Mouse (Mus musculus) CH12.LX (cell line): ENCODE data around the gene Ahnak.

Experiments used
- CHD2 ChIP-seq: IDR thresholded peaks from 2 replicates; pipeline ENCODE4 v1.6.1; 2011; ENCODE audit warnings: low read length, improper control_type of control experiment
- EP300 ChIP-seq: IDR thresholded peaks from 2 replicates; pipeline ENCODE4 v1.6.1; 2011; ENCODE audit warnings: low read length, improper control_type of control experiment
- JUND ChIP-seq: conservative IDR thresholded peaks from 2 replicates; pipeline ENCODE4 v1.6.1; 2011; ENCODE audit warnings: low read depth, low read length, improper control_type of control experiment
- MYC ChIP-seq: IDR thresholded peaks from 2 replicates; pipeline ENCODE4 v1.6.1; 2011; ENCODE audit warnings: low read depth, mild to moderate bottlenecking, improper control_type of control experiment, low read length
- PAX5 ChIP-seq: IDR thresholded peaks from 2 replicates; pipeline ENCODE4 v1.6.1; 2012; ENCODE audit warnings: low read length, inconsistent platforms, mixed read lengths
- POLR2A ChIP-seq: IDR thresholded peaks from 2 replicates; pipeline ENCODE4 v1.6.1; 2011; ENCODE audit warnings: low read depth, mild to moderate bottlenecking, improper control_type of control experiment, low read length
- TBP ChIP-seq: conservative IDR thresholded peaks from 2 replicates; pipeline ENCODE4 v1.6.1; 2011; ENCODE audit warnings: low read depth, low read length, improper control_type of control experiment
- USF1 ChIP-seq: IDR thresholded peaks from 2 replicates; pipeline ENCODE4 v1.6.1; 2014; ENCODE audit warnings: low read depth, mild to moderate bottlenecking, inconsistent platforms, low read length, improper control_type of control experiment
- ZC3H11A ChIP-seq: IDR thresholded peaks from 2 replicates; pipeline ENCODE4 v1.6.1; 2012; ENCODE audit warnings: low read depth, mild to moderate bottlenecking, inconsistent platforms, low read length, improper control_type of control experiment

- TF ChIP-seq USF1: no peak
- no peak for TF ChIP-seq TBP
- TF ChIP-seq POLR2A: peak; percentile 36; the same call in 1 of the 2 replicates
- peak; percentile 57; the same call in 1 of the 2 replicates for TF ChIP-seq MYC
- TF ChIP-seq ZC3H11A: no peak; the same call in 1 of the 2 replicates
- TF ChIP-seq CHD2: peak; percentile 93
- TF ChIP-seq PAX5: no peak
- TF ChIP-seq JUND: peak; percentile 81
- TF ChIP-seq EP300: peak; percentile 92
Observed at GRCm38 (mm10) chr19:9052803-9053431, 63.8 kb downstream of the Ahnak start.
